Comparison of ENCODE assay signal across 25 mouse cellular contexts in the genomic region with DNA sequence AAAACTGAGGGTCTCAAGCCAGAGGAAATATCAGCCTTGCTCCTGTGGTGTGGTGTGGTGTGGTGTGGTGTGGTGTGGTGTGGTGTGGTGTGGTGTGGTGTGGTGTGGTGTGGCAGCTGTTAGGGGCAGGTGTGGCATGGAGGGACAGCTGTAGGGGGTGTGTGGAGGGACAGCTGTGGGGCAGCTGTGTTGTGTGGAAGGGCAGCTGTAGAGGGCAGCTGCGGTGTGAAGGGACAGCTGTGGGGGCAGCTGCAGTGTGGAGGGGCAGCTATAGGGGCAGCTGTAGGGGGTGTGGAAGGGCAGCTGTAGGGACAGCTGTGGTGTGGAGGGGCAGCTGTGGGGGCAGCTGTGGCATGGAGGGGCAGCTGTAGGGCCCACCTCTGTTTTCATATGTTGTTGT.
DNase-seq lines count a peak whose midpoint lies in the region; ATAC-seq and TF ChIP-seq lines count a peak whose summit lies in the region.
"Had no signal": no experiment of that assay in that cellular context is flagged by ENCODE, and none has a peak within 500 bp of the region (broad histone marks: within the 10 kb centered on the region; RNA-seq: fewer than 3 reads in every experiment).

No protein-coding gene starts in this region.

- H3K4me2 ChIP-seq in hindbrain, embryonic 16.5 days (ENCODE audit: low read length): no peak overlapping the region
- no peak overlapping the region for H3K4me2 ChIP-seq in midbrain, postnatal 0 days (ENCODE audit: low read depth, low read length, poor library complexity, severe bottlenecking)
- H3K4me2 ChIP-seq in CH12.LX (ENCODE audit: insufficient read depth, low read depth, poor library complexity, severe bottlenecking) (no peak overlapping the region), myocyte (ENCODE audit: low read depth) (no peak overlapping the region)
- H3K4me2 ChIP-seq: embryonic facial prominence, embryonic 13.5 days; embryonic facial prominence, embryonic 15.5 days; forebrain, embryonic 12.5 days had no signal

- H3K9me3 ChIP-seq in hindbrain, embryonic 10.5 days: no peaks in the 10 kb centered on the region
- no peaks in the 10 kb centered on the region for H3K9me3 ChIP-seq in hindbrain, embryonic 16.5 days (ENCODE audit: control insufficient read depth, low read length)
- H3K9me3 ChIP-seq in midbrain, embryonic 10.5 days (replicated peaks): no peaks in the 10 kb centered on the region
- H3K9me3 ChIP-seq in midbrain, postnatal 0 days (ENCODE audit: low read length): no peaks in the 10 kb centered on the region
- H3K9me3 ChIP-seq in CH12.LX (replicated peaks; ENCODE audit: low read length): no peaks in the 10 kb centered on the region
- H3K9me3 ChIP-seq: embryonic facial prominence, embryonic 13.5 days; embryonic facial prominence, embryonic 15.5 days; forebrain, embryonic 10.5 days; forebrain, embryonic 12.5 days had no signal

- peak overlapping the region; percentile 64; the same call in 1 of the 2 replicates for H3K27ac ChIP-seq in hindbrain, embryonic 10.5 days
- no peak overlapping the region for H3K27ac ChIP-seq in hindbrain, embryonic 16.5 days (ENCODE audit: low read depth, low read length)
- H3K27ac ChIP-seq in midbrain, embryonic 10.5 days (replicated peaks): peak overlapping the region; percentile 19; the same call in 1 of the 2 replicates
- no peak overlapping the region for H3K27ac ChIP-seq in midbrain, postnatal 0 days (ENCODE audit: low read depth, low read length)
- no peak overlapping the region for H3K27ac ChIP-seq in CH12.LX (ENCODE audit: insufficient read depth, low read depth)
- H3K27ac ChIP-seq: embryonic facial prominence, embryonic 13.5 days; embryonic facial prominence, embryonic 15.5 days; forebrain, embryonic 10.5 days; forebrain, embryonic 12.5 days had no signal

- H3K79me2 ChIP-seq in CH12.LX (replicated peaks; ENCODE audit: control insufficient read depth, extremely low read depth, insufficient read depth, poor library complexity, severe bottlenecking): no peaks in the 10 kb centered on the region
- no peaks in the 10 kb centered on the region for H3K79me2 ChIP-seq in myocyte (ENCODE audit: control insufficient read depth, insufficient read depth)

- ATAC-seq in hindbrain, embryonic 16.5 days: no peak
- no peak for ATAC-seq in midbrain, postnatal 0 days (ENCODE audit: low FRiP score)
- ATAC-seq: forebrain, embryonic 14.5 days; forebrain, embryonic 16.5 days; Patski had no signal

- dilution Hi-C loops in CH12.LX (cut with MboI; ENCODE audit: extremely low pct_ligation_motif_present, extremely low pct_unique_long_range_greater_than_20kb, low sequenced_read_pairs): no loop called here

- DNase-seq in hindbrain, embryonic 10.5 days (ENCODE audit: low spot score): no peak
- no peak for DNase-seq in midbrain, embryonic 10.5 days (ENCODE audit: low spot score)
- no peak for DNase-seq in midbrain, postnatal 0 days (ENCODE audit: low spot score)
- DNase-seq in CH12.LX (ENCODE audit: extremely low read depth): no peak
- DNase-seq in cerebellum, postnatal 4 days (ENCODE audit: low spot score in 2 of 2): no peak
- no peak for DNase-seq in spleen, postnatal 36 days (ENCODE audit: low spot score in 2 of 2)
- DNase-seq: adrenal gland, adult 8-10 months; adrenal gland, postnatal 14 days; adrenal gland, postnatal 36 days; cerebellum, adult 11-12 months; cerebellum, adult 2 months; cerebellum, adult 9-10 months; cerebellum, postnatal 10 days; cerebellum, postnatal 25 days; embryo, embryonic 11 days had no signal

- TF ChIP-seq POLR2A in CH12.LX (IDR thresholded peaks at IDR 0.05; ENCODE audit: low read depth, low read length) (no peak), myocyte (IDR thresholded peaks at IDR 0.05; ENCODE audit: insufficient read length, low read depth) (no peak)

- in situ Hi-C loops in CH12.LX (cut with MboI; ENCODE audit: low pct_ligation_motif_present, low pct_unique_long_range_greater_than_20kb, low sequenced_read_pairs): loop anchor here (25.0 kb wide), 1 partner anchor 308 kb away; the partner anchor contains the start of gene Pla2g10

- TF ChIP-seq CTCF in midbrain, postnatal 0 days (IDR thresholded peaks at IDR 0.05): no peak
- TF ChIP-seq CTCF in CH12.LX (conservative IDR thresholded peaks at IDR 0.05 in 1 of 2, IDR thresholded peaks at IDR 0.05 in 1 of 2; ENCODE audit: low read depth in 2 of 2, low read length in 2 of 2): no peak

- no peak overlapping the region for H3ac ChIP-seq in myocyte (ENCODE audit: control insufficient read depth, insufficient read length)

- no peaks in the 10 kb centered on the region; the same call in 1 of the 2 replicates for H3K4me1 ChIP-seq in hindbrain, embryonic 10.5 days (replicated peaks)
- H3K4me1 ChIP-seq in hindbrain, embryonic 16.5 days (ENCODE audit: control insufficient read depth, insufficient read depth, low read depth, low read length): no peaks in the 10 kb centered on the region
- peaks cover 5% of the 10 kb centered on the region; the same call in 1 of the 2 replicates for H3K4me1 ChIP-seq in midbrain, embryonic 10.5 days
- H3K4me1 ChIP-seq in midbrain, postnatal 0 days (ENCODE audit: insufficient read depth, low read length): no peaks in the 10 kb centered on the region
- peaks cover 7 to 11% of the 10 kb centered on the region in 2 experiments; a peak in 3 of 4 replicates for H3K4me1 ChIP-seq in CH12.LX (ENCODE audit: control insufficient read depth in 1 of 2, insufficient read depth in 2 of 2)
- H3K4me1 ChIP-seq: embryonic facial prominence, embryonic 15.5 days; forebrain, embryonic 10.5 days; forebrain, embryonic 12.5 days had no signal

- no peaks in the 10 kb centered on the region for H3K27me3 ChIP-seq in hindbrain, embryonic 10.5 days (ENCODE audit: insufficient read depth, poor library complexity, severe bottlenecking)
- H3K27me3 ChIP-seq in hindbrain, embryonic 16.5 days (replicated peaks; ENCODE audit: control insufficient read depth, insufficient read depth, low read length): no peaks in the 10 kb centered on the region
- no peaks in the 10 kb centered on the region for H3K27me3 ChIP-seq in midbrain, embryonic 10.5 days (ENCODE audit: low read depth, poor library complexity, severe bottlenecking)
- H3K27me3 ChIP-seq in midbrain, postnatal 0 days (ENCODE audit: insufficient read depth, low read length): no peaks in the 10 kb centered on the region
- peaks cover 4% of the 10 kb centered on the region for H3K27me3 ChIP-seq in CH12.LX (replicated peaks)
- no peaks in the 10 kb centered on the region for H3K27me3 ChIP-seq in myocyte (ENCODE audit: control insufficient read depth, insufficient read depth, insufficient read length)
- H3K27me3 ChIP-seq: embryonic facial prominence, embryonic 15.5 days; Patski had no signal

- no peak for TF ChIP-seq RAD21 in CH12.LX (IDR thresholded peaks at IDR 0.05; ENCODE audit: low read depth, low read length)

- H3K9ac ChIP-seq in hindbrain, embryonic 16.5 days (ENCODE audit: low read depth, low read length): no peak overlapping the region
- H3K9ac ChIP-seq in midbrain, postnatal 0 days (replicated peaks; ENCODE audit: low read length, poor library complexity, severe bottlenecking): no peak overlapping the region
- H3K9ac ChIP-seq in CH12.LX (ENCODE audit: insufficient read depth, low read depth): no peak overlapping the region
- H3K9ac ChIP-seq: embryonic facial prominence, embryonic 13.5 days; embryonic facial prominence, embryonic 15.5 days; forebrain, embryonic 12.5 days had no signal

- no peak for TF ChIP-seq EP300 in CH12.LX (IDR thresholded peaks at IDR 0.05; ENCODE audit: low read length)

- H3K36me3 ChIP-seq in hindbrain, embryonic 10.5 days: no peaks in the 10 kb centered on the region
- no peaks in the 10 kb centered on the region for H3K36me3 ChIP-seq in hindbrain, embryonic 16.5 days (ENCODE audit: control insufficient read depth, insufficient read depth, low read length)
- H3K36me3 ChIP-seq in midbrain, embryonic 10.5 days: no peaks in the 10 kb centered on the region
- no peaks in the 10 kb centered on the region for H3K36me3 ChIP-seq in midbrain, postnatal 0 days (ENCODE audit: insufficient read depth, low read length)
- H3K36me3 ChIP-seq in CH12.LX (replicated peaks in 1 of 2; ENCODE audit: control insufficient read depth in 1 of 2, insufficient read depth in 1 of 2, low read length in 1 of 2) (no peaks in the 10 kb centered on the region), myocyte (ENCODE audit: control insufficient read depth, insufficient read depth) (no peaks in the 10 kb centered on the region)
- H3K36me3 ChIP-seq: embryonic facial prominence, embryonic 13.5 days; embryonic facial prominence, embryonic 15.5 days; forebrain, embryonic 10.5 days; forebrain, embryonic 12.5 days had no signal

- no peak overlapping the region for H3K4me3 ChIP-seq in hindbrain, embryonic 10.5 days
- no peak overlapping the region for H3K4me3 ChIP-seq in hindbrain, embryonic 16.5 days (ENCODE audit: low read length)
- H3K4me3 ChIP-seq in midbrain, embryonic 10.5 days: no peak overlapping the region
- H3K4me3 ChIP-seq in midbrain, postnatal 0 days (ENCODE audit: low read depth, low read length): no peak overlapping the region
- no peak overlapping the region for H3K4me3 ChIP-seq in CH12.LX (replicated peaks in 1 of 3; ENCODE audit: low read depth in 2 of 3, low read length in 2 of 3, poor library complexity in 1 of 3)
- no peak overlapping the region for H3K4me3 ChIP-seq in myocyte
- H3K4me3 ChIP-seq: embryonic facial prominence, embryonic 13.5 days; embryonic facial prominence, embryonic 15.5 days; erythroblast, embryonic 14.5 days; forebrain, embryonic 10.5 days; forebrain, embryonic 12.5 days had no signal

- WGBS in hindbrain, embryonic 10.5 days: 86% methylated on average over 1 of the region's 1 CpGs
- 92% methylated on average over 1 of the region's 1 CpGs for WGBS in hindbrain, embryonic 16.5 days
- 71% methylated on average over 1 of the region's 1 CpGs for WGBS in midbrain, embryonic 10.5 days
- 86% methylated on average over 1 of the region's 1 CpGs for WGBS in midbrain, postnatal 0 days

TF ChIP-seq in CH12.LX, 34 proteins besides CTCF, POLR2A, EP300 and RAD21:
- peak; percentile 59 for TF ChIP-seq TCF12 (IDR thresholded peaks at IDR 0.05; ENCODE audit: low read depth, low read length)
- no peak for TF ChIP-seq MAX (IDR thresholded peaks at IDR 0.05; ENCODE audit: low read length)

TF ChIP-seq in myocyte, 11 proteins besides CTCF, POLR2A, EP300 and RAD21:
- TF ChIP-seq MYOG (IDR thresholded peaks at IDR 0.05; ENCODE audit: control insufficient read depth in 1 of 3, insufficient read depth in 1 of 3, insufficient read length in 2 of 3, low read depth in 2 of 3) (peak; percentile 44 to 96 (median 93)), TCF3 (IDR thresholded peaks at IDR 0.05; ENCODE audit: insufficient read length, low read depth) (peak; percentile 99), TCF12 (IDR thresholded peaks at IDR 0.05; ENCODE audit: insufficient read depth, poor library complexity, severe bottlenecking) (peak; percentile 78), MYOD1 (IDR thresholded peaks at IDR 0.05; ENCODE audit: control insufficient read depth in 1 of 3, insufficient read length in 2 of 3, low read depth in 2 of 3) (peak in 2 of 3 experiments; percentile 90 to 93), USF1 (IDR thresholded peaks at IDR 0.05; ENCODE audit: low read depth) (no peak), MAX (IDR thresholded peaks at IDR 0.05; ENCODE audit: low read depth) (no peak)

Comparison
In these comparisons a context has a peak if more than half of its experiments do, and no peak if none do; other contexts are left out.
1. H3K27ac ChIP-seq: peak in hindbrain, embryonic 10.5 days (single experiment) and midbrain, embryonic 10.5 days (single experiment); none in hindbrain, embryonic 16.5 days (single experiment), midbrain, postnatal 0 days (single experiment) and CH12.LX (single experiment).